Mouse (Mus musculus) ES-E14 (cell line): ENCODE data around the gene Dapl1.

Experiments
- CHD2 ChIP-seq: IDR thresholded peaks from 2 replicates; pipeline ENCODE4 v1.6.1; 2014; ENCODE audit warnings: mild to moderate bottlenecking, low read depth, low read length, inconsistent platforms
- HCFC1 ChIP-seq: IDR thresholded peaks from 2 replicates; pipeline ENCODE4 v1.6.1; 2012; ENCODE audit warnings: low read length, inconsistent platforms, borderline replicate concordance; ENCODE audit not compliant: insufficient read depth

DNA sequence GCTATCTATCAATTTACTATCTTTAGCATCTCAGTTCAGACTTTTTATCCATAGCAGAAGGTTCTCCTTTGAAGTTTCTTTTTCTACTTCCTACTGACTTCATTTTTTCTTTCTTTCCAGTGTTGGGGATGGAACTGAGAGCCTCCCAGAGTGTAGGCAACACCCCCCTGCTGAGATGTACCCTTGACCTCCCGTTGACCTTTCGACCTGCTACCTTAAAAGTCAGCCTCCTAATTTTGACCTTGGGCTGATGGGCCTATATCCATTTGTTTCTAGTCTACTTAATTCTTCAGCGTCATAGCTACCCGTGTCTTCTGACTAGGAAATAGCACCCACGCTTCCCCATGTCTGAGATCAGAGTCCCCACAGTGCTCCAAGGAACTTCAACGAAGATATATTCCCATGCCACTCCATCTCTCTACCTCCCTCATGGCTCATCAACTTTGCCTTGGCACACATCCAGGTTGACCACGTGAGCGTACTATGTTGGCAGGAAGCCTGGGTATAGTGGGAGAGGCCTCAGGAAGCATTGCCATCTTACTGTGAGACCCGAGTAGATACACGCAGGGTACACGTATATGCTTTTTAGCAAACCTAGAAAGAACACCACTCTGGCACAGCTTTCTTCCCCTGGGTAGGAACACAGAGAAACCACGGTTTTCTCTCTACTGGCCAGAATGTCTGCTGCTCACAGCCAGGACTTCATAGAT, 46.6 kb upstream of the Dapl1 start:
- TF ChIP-seq CHD2 (no peak), HCFC1 (no peak)
